Mouse (Mus musculus): Measurements from ENCODE around the gene Phf23. TPM values are rescaled to one million over a fixed set of nuclear protein-coding genes. Genes with fewer than 3 reads are reported as not detected.
"Not testable (repeated sequence)": the region's sequence is repeated elsewhere in the genome, so short reads cannot be mapped to it uniquely, and the experiment has no call there.

Phf23 gene
- polyA plus RNA-seq, 1 experiment from 2014 or later = 75.6 TPM

DNA sequence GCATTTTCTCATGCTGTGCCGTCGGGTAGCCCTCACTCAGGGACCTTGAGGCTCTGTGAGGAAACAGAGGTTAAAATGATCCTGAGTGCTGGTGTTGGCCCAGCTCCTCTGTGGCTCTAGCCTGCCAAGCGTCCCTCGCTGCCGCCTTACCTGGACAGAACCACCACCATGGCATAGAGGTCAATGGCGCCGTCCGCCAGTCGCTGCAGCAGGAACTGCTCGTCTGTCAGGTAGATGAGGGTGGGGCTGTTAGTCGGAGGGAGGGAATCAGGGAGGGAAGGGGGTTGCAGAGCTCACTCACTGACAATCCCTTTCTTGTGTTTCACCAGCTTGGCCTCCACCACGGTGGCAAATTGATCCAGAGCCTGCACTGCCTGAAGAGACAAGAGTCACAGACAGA, 15.0 kb downstream of the Phf23 start:
- Histone ChIP-seq H3K4me2 (replicated peaks) (no peak overlapping the region), H3K4me3 (no peak overlapping the region), H3K4me1 (peaks cover 14% of the 10 kb centered on the region), H3K27ac (replicated peaks) (no peak overlapping the region), H3K9ac (replicated peaks) (no peak overlapping the region), H3K9me3 (no peaks in the 10 kb centered on the region), H3K27me3 (no peaks in the 10 kb centered on the region), H3K36me3 (peaks cover 76% of the 10 kb centered on the region)
- WGBS = 87% methylated on average over 12 of the region's 12 CpGs
- no peak for ATAC-seq (replicated peaks)

GRCm38 (mm10) chr11:70010961-70011360, 15.4 kb downstream of the Phf23 start:
- no peak for ATAC-seq (replicated peaks)
- H3K36me3 ChIP-seq = peaks cover 72% of the 10 kb centered on the region
- no peak overlapping the region for H3K4me2 ChIP-seq (replicated peaks)
- H3K4me3 ChIP-seq = no peak overlapping the region
- H3K4me1 ChIP-seq = peaks cover 15% of the 10 kb centered on the region
- H3K27ac ChIP-seq (replicated peaks) = no peak overlapping the region
- H3K9ac ChIP-seq (replicated peaks) = no peak overlapping the region
- 83% methylated on average over 10 of the region's 10 CpGs for WGBS
- no peaks in the 10 kb centered on the region for H3K9me3 ChIP-seq
- no peaks in the 10 kb centered on the region for H3K27me3 ChIP-seq

DNA sequence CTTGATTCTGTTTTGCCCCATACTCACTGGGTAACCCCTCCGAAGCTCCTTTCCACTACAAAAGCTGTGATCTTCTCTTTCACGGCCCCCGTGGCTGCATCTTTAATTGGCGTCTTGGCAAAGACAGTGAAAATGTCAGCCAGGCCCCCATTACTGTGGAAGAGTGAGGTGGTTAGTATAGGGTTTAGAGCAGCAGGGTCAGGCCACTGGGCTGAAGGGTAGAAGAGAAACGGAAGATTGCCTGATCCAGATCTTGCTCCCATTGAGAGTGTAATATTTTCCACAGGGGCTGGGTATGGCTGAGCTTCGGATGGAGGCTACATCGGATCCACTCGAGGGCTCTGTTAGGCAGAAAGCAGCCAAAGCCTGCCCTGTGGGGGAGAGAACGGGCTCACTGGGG, 17.4 kb downstream of the Phf23 start:
- WGBS = 83% methylated on average over 9 of the region's 9 CpGs
- no peaks in the 10 kb centered on the region for H3K9me3 ChIP-seq

GRCm38 (mm10) chr11:70013408-70013807, 17.8 kb downstream of the Phf23 start:
- Histone ChIP-seq H3K4me1 (peaks cover 29% of the 10 kb centered on the region), H3K4me3 (no peak overlapping the region), H3K9me3 (no peaks in the 10 kb centered on the region), H3K4me2 (replicated peaks) (no peak overlapping the region), H3K36me3 (peaks cover 47% of the 10 kb centered on the region), H3K27me3 (no peaks in the 10 kb centered on the region), H3K27ac (replicated peaks) (no peak overlapping the region), H3K9ac (replicated peaks) (no peak overlapping the region)
- WGBS = 84% methylated on average over 3 of the region's 3 CpGs
- ATAC-seq (replicated peaks) = no peak

More for the DNA sequence above, 17.4 kb downstream of the Phf23 start:
- H3K4me2 ChIP-seq (replicated peaks) = no peak overlapping the region
- H3K9ac ChIP-seq (replicated peaks) = no peak overlapping the region
- no peak overlapping the region for H3K27ac ChIP-seq (replicated peaks)
- peaks cover 27% of the 10 kb centered on the region for H3K4me1 ChIP-seq
- H3K36me3 ChIP-seq = peaks cover 52% of the 10 kb centered on the region
- H3K4me3 ChIP-seq = no peak overlapping the region
- ATAC-seq (replicated peaks) = no peak
- H3K27me3 ChIP-seq = no peaks in the 10 kb centered on the region

GRCm38 (mm10) chr11:70014051-70014450, 18.5 kb downstream of the Phf23 start:
- WGBS = 69% methylated on average over 5 of the region's 5 CpGs
- ATAC-seq (replicated peaks) = no peak
- Histone ChIP-seq H3K9me3 (no peaks in the 10 kb centered on the region), H3K4me3 (no peak overlapping the region; the same call in 1 of the 2 replicates), H3K9ac (replicated peaks) (no peak overlapping the region), H3K27me3 (no peaks in the 10 kb centered on the region), H3K27ac (replicated peaks) (no peak overlapping the region), H3K4me1 (peaks cover 33% of the 10 kb centered on the region), H3K4me2 (replicated peaks) (no peak overlapping the region), H3K36me3 (peaks cover 41% of the 10 kb centered on the region)

DNA sequence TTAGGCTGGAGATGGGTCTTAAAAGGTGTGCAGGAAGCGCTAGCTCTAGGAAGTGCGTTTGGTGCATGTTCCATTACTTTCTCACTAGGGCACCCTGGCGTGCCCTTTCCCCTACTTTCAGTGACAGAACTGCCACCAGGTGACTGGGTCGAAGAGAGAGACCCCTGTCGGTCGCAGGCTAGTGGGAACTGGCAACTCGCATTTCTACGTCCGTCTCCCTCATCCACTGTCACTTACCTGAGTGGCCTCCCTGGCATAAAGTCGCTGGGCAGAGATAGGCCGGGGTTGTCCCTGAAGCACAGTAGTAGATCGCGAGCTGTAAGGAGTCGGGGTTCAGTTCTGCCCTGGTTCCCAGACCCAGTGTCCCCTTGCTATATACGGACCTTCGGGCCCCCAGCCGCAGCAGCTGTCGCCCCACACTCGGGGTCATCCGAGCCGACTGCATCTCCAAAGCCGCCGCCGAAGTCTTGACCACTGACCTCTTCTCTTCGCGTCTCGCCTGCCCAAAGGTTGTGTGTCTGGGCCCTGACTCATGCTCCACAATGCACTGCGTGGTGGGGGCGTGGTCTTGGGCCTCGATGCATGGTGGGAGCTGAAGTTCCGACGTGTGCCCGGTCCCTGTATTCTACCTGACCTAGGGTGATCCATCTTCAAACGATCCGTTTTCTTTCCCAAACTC, 19.4 kb downstream of the Phf23 start, which contains the start of gene Acadvl:
Gene Acadvl, minus strand, starts transcription at position 532 of the 679 bp plus-strand sequence.
- H3K4me1 ChIP-seq = peaks cover 43% of the 10 kb centered on the region
- under 1% methylated on average over 35 of the region's 35 CpGs for WGBS
- H3K27me3 ChIP-seq = no peaks in the 10 kb centered on the region
- H3K36me3 ChIP-seq = peaks cover 31% of the 10 kb centered on the region
- H3K4me2 ChIP-seq (replicated peaks) = peak within 1 kb of the TSS; percentile 74
- peak; percentile 79 for ATAC-seq (replicated peaks)
- peak within 1 kb of the TSS; percentile 54 for H3K4me3 ChIP-seq
- peak within 1 kb of the TSS; percentile 63 for H3K27ac ChIP-seq (replicated peaks)
- H3K9ac ChIP-seq (replicated peaks) = peak within 1 kb of the TSS; percentile 73
- no peaks in the 10 kb centered on the region for H3K9me3 ChIP-seq

GRCm38 (mm10) chr11:70015677-70016076, 20.1 kb downstream of the Phf23 start:
- WGBS = 68% methylated on average over 6 of the region's 6 CpGs

GRCm38 (mm10) chr11:70016177-70016576, 20.6 kb downstream of the Phf23 start:
- not testable (repeated sequence) for H3K9ac ChIP-seq (replicated peaks); ATAC-seq (replicated peaks); H3K27me3 ChIP-seq

More at GRCm38 (mm10) chr11:70015677-70016076, 20.1 kb downstream of the Phf23 start:
- H3K9ac ChIP-seq (replicated peaks) = no peak overlapping the region; the same call in 1 of the 2 replicates
- no peaks in the 10 kb centered on the region for H3K9me3 ChIP-seq
- H3K27ac ChIP-seq (replicated peaks) = no peak overlapping the region
- H3K27me3 ChIP-seq = no peaks in the 10 kb centered on the region
- peaks cover 25% of the 10 kb centered on the region for H3K36me3 ChIP-seq
- peak overlapping the region; percentile 74 for H3K4me2 ChIP-seq (replicated peaks)
- no peak for ATAC-seq (replicated peaks)
- H3K4me3 ChIP-seq = peak overlapping the region; percentile 54; the same call in 1 of the 2 replicates
- H3K4me1 ChIP-seq = peaks cover 50% of the 10 kb centered on the region

GRCm38 (mm10) chr11:70016669-70017068, 21.1 kb downstream of the Phf23 start, which contains the start of gene Dlg4:
TSS of gene Dlg4 (plus strand) at chr11:70016942.
- peak within 1 kb of the TSS; percentile 65 for H3K4me3 ChIP-seq
- no peaks in the 10 kb centered on the region for H3K9me3 ChIP-seq
- H3K4me1 ChIP-seq = peaks cover 53% of the 10 kb centered on the region
- ATAC-seq (replicated peaks) = no peak
- H3K9ac ChIP-seq (replicated peaks) = peak within 1 kb of the TSS; percentile 82
- peak within 1 kb of the TSS; percentile 96 for H3K27ac ChIP-seq (replicated peaks)
- WGBS = 76% methylated on average over 3 of the region's 3 CpGs
- peaks cover 15% of the 10 kb centered on the region for H3K36me3 ChIP-seq
- H3K27me3 ChIP-seq = no peaks in the 10 kb centered on the region
- peak within 1 kb of the TSS; percentile 63 for H3K4me2 ChIP-seq (replicated peaks)

More at GRCm38 (mm10) chr11:70016177-70016576, 20.6 kb downstream of the Phf23 start:
- not testable (repeated sequence) for H3K4me3 ChIP-seq; H3K9me3 ChIP-seq; H3K27ac ChIP-seq (replicated peaks); H3K4me2 ChIP-seq (replicated peaks)
- Histone ChIP-seq H3K36me3 (peaks cover 20% of the 10 kb centered on the region), H3K4me1 (peaks cover 53% of the 10 kb centered on the region)
- WGBS = 81% methylated on average over 2 of the region's 2 CpGs

DNA sequence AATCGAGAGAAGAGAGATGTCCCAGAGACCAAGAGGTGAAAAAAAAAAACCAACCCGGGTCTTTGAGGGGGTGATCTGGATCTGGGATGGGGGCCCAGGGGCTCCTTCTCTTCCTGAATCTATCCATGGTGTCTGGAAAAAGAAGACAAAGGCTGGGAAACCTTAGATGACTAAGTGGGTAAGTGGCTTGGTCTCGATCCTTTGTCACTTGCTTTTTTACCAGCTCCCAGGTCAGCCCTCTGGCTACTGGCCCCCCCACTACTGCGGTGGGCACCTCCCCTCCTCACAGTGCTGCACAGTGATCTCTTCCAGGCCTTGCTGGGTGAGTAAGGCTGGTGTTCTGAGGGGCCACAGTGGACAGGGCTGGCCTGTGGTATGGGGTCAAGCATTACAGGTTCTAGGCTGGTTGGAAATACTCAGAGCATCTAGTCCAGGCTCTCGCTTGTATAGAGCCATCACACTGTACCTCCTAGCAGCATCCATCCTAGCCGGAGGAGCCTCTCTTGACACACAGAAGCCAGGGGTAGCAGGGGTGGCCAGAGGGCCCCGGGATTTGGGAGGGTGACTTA, 21.7 kb downstream of the Phf23 start:
- no peak for ATAC-seq (replicated peaks)
- Histone ChIP-seq H3K27me3 (no peaks in the 10 kb centered on the region), H3K4me2 (replicated peaks) (peak overlapping the region; percentile 63), H3K9ac (replicated peaks) (peak overlapping the region; percentile 82), H3K4me3 (peak overlapping the region; percentile 65; the same call in 1 of the 2 replicates), H3K27ac (replicated peaks) (peak overlapping the region; percentile 96), H3K9me3 (no peaks in the 10 kb centered on the region), H3K4me1 (peaks cover 58% of the 10 kb centered on the region), H3K36me3 (peaks cover 8% of the 10 kb centered on the region)
- 23% methylated on average over 7 of the region's 7 CpGs for WGBS

DNA sequence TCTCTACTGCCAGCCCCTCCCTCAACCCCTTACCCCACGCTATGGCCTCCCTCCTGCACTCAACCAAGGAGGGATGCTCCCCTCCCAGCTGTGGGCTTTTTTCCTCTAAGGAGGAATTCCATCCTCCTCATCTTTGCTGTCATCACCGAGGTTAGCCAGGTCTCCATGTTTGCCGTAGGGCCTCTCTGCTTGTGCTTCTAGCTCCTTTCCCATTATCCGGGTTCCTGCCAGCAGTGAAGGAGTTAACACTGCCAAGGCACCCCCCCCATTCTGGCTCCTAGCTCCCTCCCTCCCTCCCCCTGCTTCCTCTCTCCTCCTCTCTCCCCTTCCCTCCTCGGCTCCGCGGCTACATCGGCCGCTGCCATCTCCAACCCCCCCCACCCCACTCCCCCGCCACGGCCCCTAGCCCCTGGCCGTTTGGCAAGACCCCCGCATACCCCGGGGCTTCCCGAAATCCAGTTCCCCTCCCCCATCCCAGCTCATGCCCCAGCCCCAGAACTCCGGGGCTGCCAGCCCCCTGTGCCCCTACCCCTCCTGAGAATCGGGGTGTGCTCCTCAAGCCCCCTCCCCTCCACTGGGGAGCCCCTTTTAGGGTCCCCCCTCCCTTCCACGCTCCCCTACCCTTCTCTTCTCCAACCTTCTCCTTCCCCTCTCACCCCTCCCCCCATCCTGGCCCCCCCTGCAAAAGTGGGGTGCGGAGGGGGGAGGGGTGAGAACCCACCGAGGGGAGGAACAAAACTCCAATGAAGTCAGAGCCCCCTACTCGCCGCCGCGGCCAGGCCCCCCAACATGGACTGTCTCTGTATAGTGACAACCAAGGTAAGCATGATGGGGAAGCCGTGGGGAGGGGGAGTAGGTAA, 22.8 kb downstream of the Phf23 start:
- Histone ChIP-seq H3K4me3 (peak overlapping the region; percentile 65), H3K9me3 (no peaks in the 10 kb centered on the region), H3K4me1 (peaks cover 69% of the 10 kb centered on the region), H3K9ac (replicated peaks) (peak overlapping the region; percentile 82), H3K27ac (replicated peaks) (peak overlapping the region; percentile 96), H3K36me3 (no peaks in the 10 kb centered on the region), H3K4me2 (replicated peaks) (peak overlapping the region; percentile 63), H3K27me3 (no peaks in the 10 kb centered on the region)
- 0% methylated on average over 24 of the region's 25 CpGs for WGBS
- no peak for ATAC-seq (replicated peaks)

Data from forebrain, embryonic 15.5 days (tissue).